In the genomic region with DNA sequence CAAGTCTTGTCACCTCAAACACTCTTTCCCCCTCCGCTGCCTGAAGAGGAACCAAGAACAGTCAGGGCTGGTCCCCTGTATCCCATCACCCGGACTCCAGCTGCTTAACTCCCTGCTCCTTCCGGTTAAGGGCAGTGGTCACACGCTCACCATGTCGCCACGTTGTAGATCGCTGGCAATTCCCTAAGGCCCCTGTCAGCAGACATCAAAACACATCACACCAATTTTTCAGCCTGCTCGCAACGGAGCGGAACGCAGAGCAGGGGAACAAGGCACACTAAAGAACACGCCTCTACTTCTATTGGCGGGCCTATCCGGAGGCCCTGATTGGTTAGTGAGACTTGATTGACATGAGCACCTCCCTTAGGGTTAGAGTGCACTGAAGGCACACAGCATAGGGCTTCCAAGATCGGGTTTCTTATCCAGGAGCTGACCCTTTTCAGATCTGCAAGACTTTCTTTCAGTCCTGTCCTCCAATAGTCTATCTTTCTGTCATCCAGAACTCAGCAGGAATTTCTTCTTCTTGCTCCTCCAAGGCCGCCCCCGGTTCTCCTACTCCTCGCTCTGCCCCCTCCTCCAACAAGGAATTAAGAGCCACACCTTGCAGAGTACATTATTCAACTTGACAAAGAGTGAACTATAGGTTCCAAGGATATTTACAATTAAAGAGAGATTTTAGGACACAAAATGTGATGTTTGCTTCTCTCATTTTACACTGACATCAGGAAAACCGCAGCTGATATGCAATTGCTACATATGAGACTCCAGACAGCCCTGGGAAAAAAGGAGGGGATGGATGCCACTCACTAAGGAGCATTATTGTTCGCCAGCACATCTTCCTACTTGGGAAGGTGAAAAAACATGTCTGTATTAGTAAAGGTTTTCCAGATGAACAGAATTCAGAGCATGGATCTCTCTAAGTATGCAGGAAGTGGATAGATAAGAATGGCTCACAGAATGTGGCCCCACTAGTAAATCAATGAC, we compare ENCODE assay signal across 8 mouse cellular contexts. TPM values are rescaled to one million over a fixed set of nuclear protein-coding genes. Genes with fewer than 3 reads are reported as not detected.
A peak's percentile ranks its signal among the peaks of the same experiment; 100 is the strongest.
DNase-seq lines count a peak whose midpoint lies in the region; ATAC-seq lines count a peak whose summit lies in the region.
"Not testable (repeated sequence)": the region's sequence is repeated elsewhere in the genome, so short reads cannot be mapped to it uniquely, and the experiment has no call there.

A gene (minus strand): TSS at position 278 of the 984 bp plus-strand sequence.

- peak within 1 kb of the TSS; percentile 60 for H3K4me3 ChIP-seq in embryonic facial prominence, embryonic 10.5 days
- peak within 1 kb of the TSS; percentile 59 for H3K4me3 ChIP-seq in intestine, embryonic 16.5 days (ENCODE audit: low read length)

- peak; percentile 97 for ATAC-seq in granulocyte monocyte progenitor cell, adult 5-6 weeks (replicated peaks; ENCODE audit: poor library complexity, severe bottlenecking)
- peak; percentile 99 for ATAC-seq in intestine, embryonic 16.5 days
- ATAC-seq in megakaryocyte progenitor cell, adult 5-6 weeks (replicated peaks; ENCODE audit: poor library complexity) = peak; percentile 96

- DNase-seq in adrenal gland, postnatal 10 days = peak; percentile 70
- DNase-seq in embryonic facial prominence, embryonic 10.5 days (ENCODE audit: low spot score) = peak; percentile 81
- DNase-seq in left cerebral cortex, postnatal 14 days (ENCODE audit: low spot score in 2 of 2) = peak; percentile 38 to 46
- peak; percentile 6 for DNase-seq in right cerebral cortex, postnatal 14 days
- peak; percentile 16 to 58 for DNase-seq in urinary bladder, postnatal 36 days (ENCODE audit: low spot score in 2 of 2)

- H3K4me1 ChIP-seq in embryonic facial prominence, embryonic 10.5 days; intestine, embryonic 16.5 days (ENCODE audit: control insufficient read depth, insufficient read depth, low read length): not testable (repeated sequence)

- H3K36me3 ChIP-seq in embryonic facial prominence, embryonic 10.5 days (replicated peaks); intestine, embryonic 16.5 days (ENCODE audit: control insufficient read depth, insufficient read depth, low read length): not testable (repeated sequence)

- 10% methylated on average over 20 of the region's 20 CpGs for WGBS in embryonic facial prominence, embryonic 10.5 days
- WGBS in intestine, embryonic 16.5 days = 10% methylated on average over 20 of the region's 20 CpGs

- intact Hi-C loops in left cerebral cortex, postnatal 14 days (cut with DNase I) = loop anchor here (5.0 kb wide), 1 partner anchor 97 kb away; a partner anchor contains a TSS

- H3K27ac ChIP-seq in embryonic facial prominence, embryonic 10.5 days (replicated peaks) = peak within 1 kb of the TSS; percentile 81
- H3K27ac ChIP-seq in intestine, embryonic 16.5 days (ENCODE audit: low read length) = not testable (repeated sequence)

- H3K27me3 ChIP-seq in embryonic facial prominence, embryonic 10.5 days (replicated peaks; ENCODE audit: low read depth, poor library complexity, severe bottlenecking); intestine, embryonic 16.5 days (replicated peaks; ENCODE audit: control insufficient read depth, insufficient read depth, low read length): not testable (repeated sequence)

- peak within 1 kb of the TSS; percentile 48 for H3K4me2 ChIP-seq in intestine, embryonic 16.5 days (ENCODE audit: low read depth, low read length)

- not testable (repeated sequence) for H3K9me3 ChIP-seq in embryonic facial prominence, embryonic 10.5 days; intestine, embryonic 16.5 days (ENCODE audit: control insufficient read depth, low read length)

- peak within 1 kb of the TSS; percentile 69 for H3K9ac ChIP-seq in intestine, embryonic 16.5 days (ENCODE audit: low read depth, low read length)

RNA-seq across cellular contexts. Expression of the gene that starts here (rescaled TPM):
- total RNA-seq in adrenal gland, postnatal 10 days (2021) = 10 to 100 TPM in 1 of 2 experiments, 1 to 10 TPM in 1; 6.1 to 11.9 TPM
- 30.6 and 31.8 TPM in 2 replicates for polyA plus RNA-seq in embryonic facial prominence, embryonic 10.5 days (2016; fragmentation: Nextera tagmentation; extraction: Ambion mirVana)
- total RNA-seq in granulocyte monocyte progenitor cell, adult 5-6 weeks (2014; fragmentation: Nextera tagmentation) = 18.5 and 39.4 TPM in 2 replicates
- 36.8 and 53.8 TPM in 2 replicates for total RNA-seq in granulocyte monocyte progenitor cell, adult 5-6 weeks (2017)
- 16.1 and 18.1 TPM in 2 replicates for polyA plus RNA-seq in intestine, embryonic 16.5 days (2015; fragmentation: Nextera tagmentation; extraction: Ambion mirVana)
- total RNA-seq in left cerebral cortex, postnatal 14 days (2021) = 10 to 100 TPM in 1 of 2 experiments, 1 to 10 TPM in 1; 9.7 to 12.4 TPM
- total RNA-seq in megakaryocyte progenitor cell, adult 5-6 weeks (2015) = 26.6 and 32.6 TPM in 2 replicates
- 39.2 and 46.4 TPM in 2 replicates for total RNA-seq in megakaryocyte progenitor cell, adult 5-6 weeks (2017)

Comparison
In these comparisons a context has a peak if more than half of its experiments do, and no peak if none do; other contexts are left out.
1. DNase-seq: peak in every context shown above with its lines; median percentile 81 in embryonic facial prominence, embryonic 10.5 days; 70 in adrenal gland, postnatal 10 days; 42 in left cerebral cortex, postnatal 14 days; 37 in urinary bladder, postnatal 36 days; 6 in right cerebral cortex, postnatal 14 days.